Mouse (Mus musculus): ENCODE data around the gene Arv1.

DNA sequence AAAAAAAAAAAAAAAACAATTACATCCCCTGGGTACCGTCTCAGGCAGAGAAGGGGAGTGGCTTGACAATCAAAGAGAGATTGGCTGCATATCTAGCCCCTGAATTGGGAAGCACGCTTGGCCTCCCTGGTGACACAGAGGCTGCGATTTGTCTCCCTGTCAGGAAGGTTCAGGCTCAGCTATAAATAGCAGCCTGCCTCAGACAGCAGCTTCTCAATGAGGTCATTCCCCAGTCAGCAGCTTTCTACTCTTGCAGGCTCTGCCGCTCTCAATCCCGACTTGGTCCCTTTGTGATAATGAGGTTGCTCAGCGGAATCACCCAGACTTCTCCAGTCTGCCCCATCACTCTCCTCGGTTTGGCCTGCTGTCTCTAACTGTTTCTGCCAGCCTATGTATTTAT, 58.3 kb downstream of the Arv1 start:
- TF ChIP-seq CTCF (conservative IDR thresholded peaks at IDR 0.05; ENCODE audit: insufficient read depth, insufficient read length, low read depth, low read length) (no peak), POLR2A (IDR thresholded peaks at IDR 0.05; ENCODE audit: low read depth, low read length) (no peak)
